Mouse (Mus musculus): Measurements from ENCODE around the gene Ssr2. TPM values are rescaled to one million over a fixed set of nuclear protein-coding genes. Genes with fewer than 3 reads are reported as not detected.
"Not testable (repeated sequence)": the region's sequence is repeated elsewhere in the genome, so short reads cannot be mapped to it uniquely, and the experiment has no call there.

Gene Ssr2
- polyA plus RNA-seq, 1 experiment = 294 TPM

GRCm38 (mm10) chr3:88604863-88605262 lies 29.2 kb downstream of the Ssr2 start:
- no peaks in the 10 kb centered on the region for H3K27me3 ChIP-seq (ENCODE audit: control insufficient read depth, insufficient read depth, insufficient read length)

GRCm38 (mm10) chr3:88605666-88606065 lies 30.0 kb downstream of the Ssr2 start, which contains the start of gene Arhgef2:
TSS of gene Arhgef2 (plus strand) at chr3:88605966.
- H3ac ChIP-seq (ENCODE audit: control insufficient read depth, insufficient read length); H3K27me3 ChIP-seq (ENCODE audit: control insufficient read depth, insufficient read depth, insufficient read length); H3K36me3 ChIP-seq (ENCODE audit: control insufficient read depth, insufficient read depth); H3K79me2 ChIP-seq (ENCODE audit: control insufficient read depth, insufficient read depth): not testable (repeated sequence)
- Histone ChIP-seq H3K4me3 (peak within 1 kb of the TSS; percentile 8), H3K4me2 (ENCODE audit: low read depth) (peak within 1 kb of the TSS; percentile 91)

More at GRCm38 (mm10) chr3:88604863-88605262, 29.2 kb downstream of the Ssr2 start:
- H3K4me2 ChIP-seq (ENCODE audit: low read depth) = no peak overlapping the region
- H3ac ChIP-seq (ENCODE audit: control insufficient read depth, insufficient read length) = no peak overlapping the region
- H3K79me2 ChIP-seq (ENCODE audit: control insufficient read depth, insufficient read depth) = no peaks in the 10 kb centered on the region
- TF ChIP-seq REST (IDR thresholded peaks at IDR 0.05; ENCODE audit: insufficient read depth, insufficient read length) = no peak
- TF ChIP-seq USF1 (IDR thresholded peaks at IDR 0.05; ENCODE audit: low read depth) = no peak
- TF ChIP-seq TCF3 (IDR thresholded peaks at IDR 0.05; ENCODE audit: insufficient read length, low read depth) = no peak
- TF ChIP-seq MYOG (IDR thresholded peaks at IDR 0.05; ENCODE audit: control insufficient read depth in 1 of 3, insufficient read depth in 1 of 3, insufficient read length in 2 of 3, low read depth in 2 of 3) = no peak
- no peak for TF ChIP-seq POLR2AphosphoS2 (IDR thresholded peaks at IDR 0.05; ENCODE audit: insufficient read length, low read depth)
- no peak for TF ChIP-seq SRF (IDR thresholded peaks at IDR 0.05; ENCODE audit: control insufficient read depth, insufficient read length, low read depth)
- no peak for TF ChIP-seq CEBPB (IDR thresholded peaks at IDR 0.05; ENCODE audit: insufficient read depth, poor library complexity, severe bottlenecking)
- no peak for TF ChIP-seq E2F4 (IDR thresholded peaks at IDR 0.05; ENCODE audit: insufficient read depth)
- no peak for TF ChIP-seq MYOD1 (IDR thresholded peaks at IDR 0.05; ENCODE audit: control insufficient read depth in 1 of 3, insufficient read length in 2 of 3, low read depth in 2 of 3)
- TF ChIP-seq TCF12 (IDR thresholded peaks at IDR 0.05; ENCODE audit: insufficient read depth, poor library complexity, severe bottlenecking) = no peak
- TF ChIP-seq MAX (IDR thresholded peaks at IDR 0.05; ENCODE audit: low read depth) = no peak
- TF ChIP-seq POLR2A (IDR thresholded peaks at IDR 0.05; ENCODE audit: insufficient read length, low read depth) = no peak
- H3K4me3 ChIP-seq = no peak overlapping the region
- H3K36me3 ChIP-seq (ENCODE audit: control insufficient read depth, insufficient read depth) = no peaks in the 10 kb centered on the region

GRCm38 (mm10) chr3:88607065-88607757 lies 31.5 kb downstream of the Ssr2 start:
- no peaks in the 10 kb centered on the region for H3K79me2 ChIP-seq (ENCODE audit: control insufficient read depth, insufficient read depth)
- H3K27me3 ChIP-seq (ENCODE audit: control insufficient read depth, insufficient read depth, insufficient read length) = no peaks in the 10 kb centered on the region
- peak overlapping the region; percentile 8 for H3K4me3 ChIP-seq
- H3K36me3 ChIP-seq (ENCODE audit: control insufficient read depth, insufficient read depth) = no peaks in the 10 kb centered on the region
- peak overlapping the region; percentile 91 for H3K4me2 ChIP-seq (ENCODE audit: low read depth)
- TF ChIP-seq POLR2A (IDR thresholded peaks at IDR 0.05; ENCODE audit: insufficient read length, low read depth) (peak; percentile 10), MYOD1 (IDR thresholded peaks at IDR 0.05; ENCODE audit: control insufficient read depth in 1 of 3, insufficient read length in 2 of 3, low read depth in 2 of 3) (peak in 2 of 3 experiments; percentile 43 to 64), POLR2AphosphoS2 (IDR thresholded peaks at IDR 0.05; ENCODE audit: insufficient read length, low read depth) (peak; percentile 57), MYOG (IDR thresholded peaks at IDR 0.05; ENCODE audit: control insufficient read depth in 1 of 3, insufficient read depth in 1 of 3, insufficient read length in 2 of 3, low read depth in 2 of 3) (peak in 1 of 3 experiments; percentile 25), E2F4 (IDR thresholded peaks at IDR 0.05; ENCODE audit: insufficient read depth) (no peak)
- no peak overlapping the region for H3ac ChIP-seq (ENCODE audit: control insufficient read depth, insufficient read length)

GRCm38 (mm10) chr3:88607758-88608138 lies 32.1 kb downstream of the Ssr2 start:
- H3K4me3 ChIP-seq = peak overlapping the region; percentile 8
- TF ChIP-seq POLR2A (IDR thresholded peaks at IDR 0.05; ENCODE audit: insufficient read length, low read depth) = peak; percentile 1
- no peak for TF ChIP-seq E2F4 (IDR thresholded peaks at IDR 0.05; ENCODE audit: insufficient read depth)
- TF ChIP-seq TCF12 (IDR thresholded peaks at IDR 0.05; ENCODE audit: insufficient read depth, poor library complexity, severe bottlenecking) = no peak
- peak overlapping the region; percentile 91 for H3K4me2 ChIP-seq (ENCODE audit: low read depth)

GRCm38 (mm10) chr3:88609066-88609465 lies 33.4 kb downstream of the Ssr2 start:
- no peaks in the 10 kb centered on the region for H3K27me3 ChIP-seq (ENCODE audit: control insufficient read depth, insufficient read depth, insufficient read length)
- no peak overlapping the region for H3ac ChIP-seq (ENCODE audit: control insufficient read depth, insufficient read length)
- peak overlapping the region; percentile 91 for H3K4me2 ChIP-seq (ENCODE audit: low read depth)
- H3K36me3 ChIP-seq (ENCODE audit: control insufficient read depth, insufficient read depth) = no peaks in the 10 kb centered on the region
- peak overlapping the region; percentile 8 for H3K4me3 ChIP-seq
- no peaks in the 10 kb centered on the region for H3K79me2 ChIP-seq (ENCODE audit: control insufficient read depth, insufficient read depth)
- no peak for TF ChIP-seq E2F4 (IDR thresholded peaks at IDR 0.05; ENCODE audit: insufficient read depth)
- TF ChIP-seq MYOG (IDR thresholded peaks at IDR 0.05; ENCODE audit: control insufficient read depth in 1 of 3, insufficient read depth in 1 of 3, insufficient read length in 2 of 3, low read depth in 2 of 3) = peak in 2 of 3 experiments; percentile 35 to 78
- TF ChIP-seq CEBPB (IDR thresholded peaks at IDR 0.05; ENCODE audit: insufficient read depth, poor library complexity, severe bottlenecking) = no peak
- peak in 2 of 3 experiments; percentile 73 to 87 for TF ChIP-seq MYOD1 (IDR thresholded peaks at IDR 0.05; ENCODE audit: control insufficient read depth in 1 of 3, insufficient read length in 2 of 3, low read depth in 2 of 3)
- TF ChIP-seq TCF12 (IDR thresholded peaks at IDR 0.05; ENCODE audit: insufficient read depth, poor library complexity, severe bottlenecking) = no peak
- no peak for TF ChIP-seq POLR2AphosphoS2 (IDR thresholded peaks at IDR 0.05; ENCODE audit: insufficient read length, low read depth)

More at GRCm38 (mm10) chr3:88607758-88608138, 32.1 kb downstream of the Ssr2 start:
- Histone ChIP-seq H3K27me3 (ENCODE audit: control insufficient read depth, insufficient read depth, insufficient read length) (no peaks in the 10 kb centered on the region), H3K79me2 (ENCODE audit: control insufficient read depth, insufficient read depth) (no peaks in the 10 kb centered on the region), H3ac (ENCODE audit: control insufficient read depth, insufficient read length) (peak overlapping the region; percentile 1), H3K36me3 (ENCODE audit: control insufficient read depth, insufficient read depth) (no peaks in the 10 kb centered on the region)
